Mouse (Mus musculus) G1E (cell line): ENCODE data around the gene Aig1. TPM values are rescaled to one million over a fixed set of nuclear protein-coding genes. Genes with fewer than 3 reads are reported as not detected.

ENCODE experiments used
- ATAC-seq: 2 replicates; pipeline ENCODE4 v1.8.0; 2016; ENCODE audit warnings: mild to moderate bottlenecking; ENCODE audit not compliant: insufficient number of reproducible peaks, poor library complexity, low FRiP score, severe bottlenecking; ENCODE audit errors: extremely low read depth
- DNase-seq: peaks from one replicate; pipeline ENCODE4 v3.0.0; 2012; ENCODE audit warnings: low spot score
- H3K27me3 ChIP-seq: 2 replicates; pipeline ENCODE4 v1.6.1; 2012; ENCODE audit warnings: mild to moderate bottlenecking, low read length, inconsistent platforms; ENCODE audit not compliant: insufficient read depth
- H3K36me3 ChIP-seq: replicated peaks from 2 replicates; pipeline ENCODE3; 2012; ENCODE audit warnings: mild to moderate bottlenecking, inconsistent platforms
- H3K4me1 ChIP-seq: 2 replicates; pipeline ENCODE4 v1.6.1; 2012; ENCODE audit warnings: low read depth, low read length, inconsistent platforms, mixed read lengths; ENCODE audit not compliant: insufficient read depth
- H3K4me3 ChIP-seq: 2 replicates; pipeline ENCODE4 v1.5.1; 2012; ENCODE audit warnings: low read depth, mild to moderate bottlenecking, inconsistent platforms, low read length, moderate library complexity, mixed read lengths
- H3K9me3 ChIP-seq: replicated peaks from 2 replicates; pipeline ENCODE4 v1.6.1; 2012; ENCODE audit warnings: inconsistent platforms
- CTCF ChIP-seq: IDR thresholded peaks from 2 replicates; pipeline ENCODE4 v1.5.1; 2012; ENCODE audit warnings: low read depth, low read length, inconsistent platforms, mixed read lengths
- GATA1 ChIP-seq: IDR thresholded peaks from 2 replicates; pipeline ENCODE4 v1.6.1; 2012; ENCODE audit warnings: borderline replicate concordance, low read length, inconsistent platforms, mixed read lengths
- GATA2 ChIP-seq: IDR thresholded peaks from 2 replicates; pipeline ENCODE4 v1.6.1; 2012; ENCODE audit warnings: low read depth, low read length, inconsistent platforms, borderline replicate concordance
- POLR2AphosphoS5 ChIP-seq: IDR thresholded peaks from 2 replicates; pipeline ENCODE4 v1.6.1; 2012; ENCODE audit warnings: low read depth, low read length, inconsistent platforms; ENCODE audit not compliant: insufficient replicate concordance
- TAL1 ChIP-seq: conservative IDR thresholded peaks from 2 replicates; pipeline ENCODE4 v1.6.1; 2012; ENCODE audit warnings: low read depth, low read length, inconsistent platforms, mixed read lengths
- polyA plus RNA-seq: library from polyadenylated mRNA; stranded (reverse); fragments of >175 nt; gene quantifications from 2 replicates; pipeline ENCODE4 v1.2.3, GENCODE M21; 2012
- total RNA-seq, 2 experiments: library from RNA; stranded (forward) in 1 of 2; stranded (reverse) in 1 of 2; fragments of 200-1000 nt in 1 of 2; fragments of >200 nt in 1 of 2; fragmentation: Nextera tagmentation in 1 of 2; gene quantifications; 2 replicates each; pipeline ENCODE4 v1.2.3; 2014 to 2017

Aig1 gene
- total and polyA plus RNA-seq, 3 experiments = 0.27 TPM; not detected in 2

DNA sequence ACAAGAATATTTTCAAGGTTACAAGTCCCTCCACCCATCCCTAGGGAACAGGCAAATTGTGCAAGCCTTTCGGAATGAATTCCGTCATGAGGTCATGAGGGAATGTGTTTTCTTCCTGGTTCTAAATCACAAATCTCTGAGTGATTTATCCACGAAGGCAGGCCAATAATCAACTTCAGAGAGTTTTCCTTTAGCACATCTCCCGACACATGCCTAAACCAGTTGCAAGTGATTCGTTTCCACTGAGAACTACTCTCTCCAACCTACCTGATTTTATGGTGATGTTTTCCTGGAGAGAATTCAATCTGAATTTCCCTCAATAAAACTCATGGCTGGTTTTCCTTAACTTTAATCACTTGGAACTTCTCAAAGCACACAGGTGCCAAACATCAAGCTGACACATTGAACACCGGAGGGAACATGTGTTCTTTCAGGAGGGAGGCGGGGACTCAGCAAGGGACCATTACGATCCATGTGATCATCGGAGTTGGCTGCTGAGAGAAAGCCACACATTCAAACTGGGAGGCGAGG is 201.5 kb downstream of the Aig1 start:
- ATAC-seq (no peak), DNase-seq (no peak)
- H3K36me3 ChIP-seq = no peaks in the 10 kb centered on the region
- no peaks in the 10 kb centered on the region for H3K9me3 ChIP-seq
- H3K4me1 ChIP-seq = no peaks in the 10 kb centered on the region
- no peaks in the 10 kb centered on the region for H3K27me3 ChIP-seq
- TF ChIP-seq GATA2 (no peak), TAL1 (no peak), GATA1 (no peak), CTCF (no peak)
- H3K4me3 ChIP-seq = no peak overlapping the region

DNA sequence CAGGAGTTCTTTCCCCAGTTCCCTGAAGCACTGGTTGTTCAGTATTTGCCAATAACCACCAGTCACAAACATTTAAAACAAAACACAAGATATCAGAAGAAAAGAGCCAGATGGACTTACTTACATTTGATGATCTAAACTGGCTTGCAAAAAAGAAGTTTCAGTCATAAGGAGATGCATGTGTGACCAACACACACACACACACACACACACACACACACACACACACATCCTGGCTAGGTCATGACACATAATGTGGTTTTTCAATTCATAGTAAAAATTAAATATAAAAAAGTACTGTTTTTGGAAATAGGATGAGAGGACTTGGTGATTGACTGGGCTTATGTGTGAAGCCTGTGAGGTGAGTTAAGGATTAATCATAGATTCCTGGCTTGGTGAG is 205.3 kb downstream of the Aig1 start:
- DNase-seq (no peak), ATAC-seq (no peak)
- H3K4me1 ChIP-seq = no peaks in the 10 kb centered on the region
- H3K9me3 ChIP-seq = no peaks in the 10 kb centered on the region
- no peak for TF ChIP-seq CTCF
- TF ChIP-seq POLR2AphosphoS5 = no peak
- TF ChIP-seq TAL1 = no peak
- TF ChIP-seq GATA1 = no peak
- TF ChIP-seq GATA2 = no peak
- no peaks in the 10 kb centered on the region for H3K27me3 ChIP-seq
- no peak overlapping the region for H3K4me3 ChIP-seq
- no peaks in the 10 kb centered on the region for H3K36me3 ChIP-seq

DNA sequence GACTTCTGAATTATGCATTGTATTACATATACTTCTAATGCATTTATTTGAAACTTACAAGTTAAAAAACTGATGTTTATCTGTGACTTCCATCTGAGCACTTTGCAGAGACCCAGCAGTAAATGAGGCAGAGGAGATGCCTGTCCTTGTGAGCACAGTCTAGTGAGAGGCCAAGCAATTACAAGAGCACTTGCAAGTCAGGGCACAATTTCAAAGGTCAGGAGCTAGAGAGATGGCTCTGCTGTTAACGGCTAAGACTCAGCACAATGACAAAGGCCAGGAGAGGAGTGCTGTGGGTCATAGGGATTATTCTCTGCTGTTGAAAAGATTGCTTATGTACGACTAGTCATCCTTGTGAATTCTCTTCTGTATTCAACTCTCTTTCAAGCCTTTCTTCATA is 209.0 kb downstream of the Aig1 start:
- ATAC-seq = no peak
- no peak for DNase-seq
- Histone ChIP-seq H3K36me3 (no peaks in the 10 kb centered on the region), H3K4me3 (no peak overlapping the region), H3K4me1 (no peaks in the 10 kb centered on the region), H3K27me3 (no peaks in the 10 kb centered on the region), H3K9me3 (no peaks in the 10 kb centered on the region)
- TF ChIP-seq POLR2AphosphoS5 (no peak), GATA1 (no peak), CTCF (no peak), TAL1 (no peak), GATA2 (no peak)

DNA sequence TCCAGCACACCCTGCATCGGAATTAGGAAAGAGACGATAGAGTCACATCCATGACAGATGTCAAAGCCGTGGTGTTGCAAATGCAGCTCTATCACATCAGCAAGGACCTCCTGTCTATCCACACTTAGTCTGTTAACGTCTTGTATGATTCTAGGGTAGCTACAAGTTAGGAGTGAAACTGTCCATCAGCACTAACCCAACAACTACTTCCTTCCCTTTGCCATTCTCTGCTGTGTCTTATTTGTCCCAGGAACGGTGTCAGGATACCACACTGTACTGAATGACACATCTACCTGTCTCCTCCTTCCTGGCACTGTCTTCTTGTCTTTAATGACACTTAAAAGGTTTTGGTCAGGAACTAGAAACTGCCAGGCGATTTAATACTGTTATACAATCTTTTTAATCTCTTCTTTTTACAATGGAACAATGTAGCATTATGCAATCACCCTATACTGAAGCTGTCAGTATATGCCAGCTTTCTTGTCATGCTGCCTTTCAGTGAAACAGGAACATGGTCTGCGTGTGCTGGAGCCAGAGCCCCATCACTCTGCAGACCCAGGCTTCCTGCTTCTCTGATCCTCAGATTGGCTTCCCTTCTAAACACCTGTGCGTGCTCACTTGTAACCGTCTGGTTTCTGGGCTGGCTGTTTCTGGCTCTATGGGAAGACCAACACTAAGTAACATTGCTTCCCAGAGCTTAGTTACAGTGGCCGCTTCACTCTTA is 214.9 kb downstream of the Aig1 start:
- H3K36me3 ChIP-seq = no peaks in the 10 kb centered on the region
- TF ChIP-seq GATA1 (no peak), GATA2 (no peak), POLR2AphosphoS5 (no peak), CTCF (no peak), TAL1 (no peak)
- H3K4me3 ChIP-seq = no peak overlapping the region
- DNase-seq = no peak
- H3K9me3 ChIP-seq = no peaks in the 10 kb centered on the region
- H3K4me1 ChIP-seq = no peaks in the 10 kb centered on the region
- no peaks in the 10 kb centered on the region for H3K27me3 ChIP-seq
- no peak for ATAC-seq

DNA sequence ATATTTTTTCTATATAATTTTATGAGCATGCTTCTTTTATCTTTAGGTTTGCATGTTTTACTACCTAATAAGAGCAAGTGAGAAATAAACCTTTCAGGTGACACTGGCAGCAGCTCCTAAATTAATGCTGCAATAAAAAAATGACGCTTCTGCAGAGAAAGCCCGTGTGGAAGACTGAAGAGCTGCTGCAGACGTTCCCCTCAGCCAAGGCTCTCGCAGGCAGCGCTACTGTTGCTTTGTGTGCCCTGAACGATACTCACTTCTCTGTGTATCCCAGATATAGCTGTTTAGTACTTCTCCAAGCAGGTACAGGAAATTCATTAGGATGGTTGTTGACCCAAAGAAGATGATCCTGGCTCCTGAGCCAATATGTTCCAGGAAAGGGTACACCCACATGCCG is 215.5 kb downstream of the Aig1 start:
- H3K4me1 ChIP-seq = no peaks in the 10 kb centered on the region
- no peak for ATAC-seq
- no peak overlapping the region for H3K4me3 ChIP-seq
- H3K36me3 ChIP-seq = no peaks in the 10 kb centered on the region
- no peak for DNase-seq
- TF ChIP-seq POLR2AphosphoS5 (no peak), GATA2 (no peak), TAL1 (no peak), GATA1 (no peak)
- no peaks in the 10 kb centered on the region for H3K27me3 ChIP-seq
- no peaks in the 10 kb centered on the region for H3K9me3 ChIP-seq

DNA sequence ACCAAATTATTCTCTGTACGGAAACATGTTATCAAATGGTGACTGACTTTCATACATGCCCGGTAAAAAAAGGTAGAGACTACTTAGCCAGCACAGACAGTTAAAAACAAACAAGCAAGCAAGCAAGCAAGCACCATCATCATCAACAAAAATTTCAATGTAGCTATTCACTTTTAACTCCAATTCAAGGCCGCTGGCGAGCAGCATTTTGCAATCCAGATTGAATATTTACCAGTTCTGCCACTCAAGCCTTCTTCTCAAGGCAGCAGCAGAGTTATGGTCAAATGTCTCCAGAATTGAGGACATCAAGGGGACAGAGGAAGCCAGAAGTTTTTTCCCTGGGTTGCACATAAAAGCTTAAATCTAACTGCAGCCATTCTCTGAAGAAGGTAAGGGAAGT is 216.7 kb downstream of the Aig1 start:
- Histone ChIP-seq H3K4me3 (no peak overlapping the region), H3K36me3 (no peaks in the 10 kb centered on the region), H3K27me3 (no peaks in the 10 kb centered on the region), H3K9me3 (no peaks in the 10 kb centered on the region), H3K4me1 (no peaks in the 10 kb centered on the region)
- TF ChIP-seq CTCF = no peak
- no peak for TF ChIP-seq GATA1
- TF ChIP-seq POLR2AphosphoS5 = no peak
- TF ChIP-seq TAL1 = no peak
- TF ChIP-seq GATA2 = no peak
- DNase-seq (no peak), ATAC-seq (no peak)

DNA sequence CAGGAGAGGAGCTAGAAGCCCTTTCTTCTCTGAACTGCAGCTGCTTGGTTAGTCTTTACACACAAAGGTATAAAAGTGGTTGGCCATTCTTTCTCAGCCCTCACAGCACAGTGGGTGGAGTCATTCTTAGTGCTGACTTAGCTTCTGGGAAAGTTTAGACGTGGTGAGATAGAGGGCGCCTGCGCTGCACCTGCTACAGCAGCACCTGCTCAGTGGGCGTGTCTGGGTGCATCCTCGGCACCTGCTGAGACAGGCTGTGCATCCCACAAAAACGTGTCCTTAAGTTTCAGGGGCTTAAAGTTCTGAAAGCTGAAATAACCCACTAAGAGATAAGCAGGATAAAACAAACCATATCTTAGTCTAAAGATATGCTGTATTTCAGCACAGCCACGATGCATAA is 227.0 kb downstream of the Aig1 start:
- TF ChIP-seq GATA1 (no peak), CTCF (no peak), POLR2AphosphoS5 (no peak), GATA2 (no peak), TAL1 (no peak)
- no peaks in the 10 kb centered on the region; the same call in 1 of the 2 replicates for H3K27me3 ChIP-seq
- ATAC-seq (no peak), DNase-seq (no peak)
- no peak overlapping the region for H3K4me3 ChIP-seq
- H3K4me1 ChIP-seq = no peaks in the 10 kb centered on the region
- H3K36me3 ChIP-seq = no peaks in the 10 kb centered on the region
- no peaks in the 10 kb centered on the region for H3K9me3 ChIP-seq
